In genomic region chr16:57121816-57122415, GRCm38 (mm10) we compare ENCODE assay signal across 8 mouse cellular contexts. TPM values are rescaled to one million over a fixed set of nuclear protein-coding genes. Genes with fewer than 3 reads are reported as not detected.
DNase-seq lines count a peak whose midpoint lies in the region; ATAC-seq and TF ChIP-seq lines count a peak whose summit lies in the region.

No protein-coding gene starts in this region.

- ATAC-seq in inflammation-experienced regulatory T-cells, adult 6 months: peak; percentile 1
- ATAC-seq in midbrain, embryonic 16.5 days: no peak

- no peak for TF ChIP-seq POLR2A in kidney, adult 2 months (IDR thresholded peaks at IDR 0.05; ENCODE audit: low read depth, low read length)
- no peak for TF ChIP-seq POLR2A in ES-Bruce4 (IDR thresholded peaks at IDR 0.05; ENCODE audit: insufficient read depth, low read length)

- under 1% methylated on average over 59 of the region's 59 CpGs for WGBS in kidney, adult 2 months
- under 1% methylated on average over 59 of the region's 59 CpGs for WGBS in midbrain, embryonic 16.5 days

- peak overlapping the region; percentile 75 for H3K4me3 ChIP-seq in kidney, adult 2 months (ENCODE audit: insufficient read depth, low read depth, low read length)
- H3K4me3 ChIP-seq in ES-Bruce4 (ENCODE audit: low read depth, low read length): peak overlapping the region; percentile 86
- peak overlapping the region; percentile 99 for H3K4me3 ChIP-seq in midbrain, embryonic 16.5 days (ENCODE audit: low read depth, low read length)

- no peak for DNase-seq in kidney, adult 2 months
- DNase-seq in kidney, adult 18-20 months: no peak
- peak; percentile 14 for DNase-seq in embryo, embryonic 11.5 days (ENCODE audit: low read depth, low spot score)
- DNase-seq in gastrocnemius, adult 8-10 months (ENCODE audit: low spot score in 2 of 2): no peak
- no peak for DNase-seq in layer of hippocampus, adult 18-20 months (ENCODE audit: low spot score in 2 of 2)

- H3K27me3 ChIP-seq in kidney, adult 2 months (replicated peaks; ENCODE audit: control insufficient read depth, insufficient read depth, low read length): no peaks in the 10 kb centered on the region
- no peaks in the 10 kb centered on the region for H3K27me3 ChIP-seq in ES-Bruce4 (ENCODE audit: control insufficient read depth, insufficient read depth, low read length, poor library complexity, severe bottlenecking)
- no peaks in the 10 kb centered on the region for H3K27me3 ChIP-seq in midbrain, embryonic 16.5 days (ENCODE audit: control insufficient read depth, insufficient read depth, low read depth, low read length)

- H3K4me1 ChIP-seq in kidney, adult 2 months (ENCODE audit: control insufficient read depth, insufficient read depth, low read length): peaks cover 11% of the 10 kb centered on the region
- H3K4me1 ChIP-seq in ES-Bruce4 (ENCODE audit: control insufficient read depth, insufficient read depth, low read length): no peaks in the 10 kb centered on the region
- peaks cover 19% of the 10 kb centered on the region for H3K4me1 ChIP-seq in midbrain, embryonic 16.5 days (ENCODE audit: control insufficient read depth, insufficient read depth, low read length)

- H3K9ac ChIP-seq in ES-Bruce4 (ENCODE audit: low read depth, poor library complexity, severe bottlenecking): peak overlapping the region; percentile 97
- H3K9ac ChIP-seq in midbrain, embryonic 16.5 days (ENCODE audit: low read depth, low read length): peak overlapping the region; percentile 99

- H3K27ac ChIP-seq in kidney, adult 2 months (ENCODE audit: insufficient read depth, low read depth, low read length): peak overlapping the region; percentile 71
- H3K27ac ChIP-seq in ES-Bruce4 (ENCODE audit: insufficient read depth, low read length): peak overlapping the region; percentile 24; the same call in 1 of the 2 replicates
- peak overlapping the region; percentile 99 for H3K27ac ChIP-seq in midbrain, embryonic 16.5 days (ENCODE audit: low read length)

- H3K4me2 ChIP-seq in midbrain, embryonic 16.5 days (ENCODE audit: low read length): peak overlapping the region; percentile 76

- H3K36me3 ChIP-seq in kidney, adult 2 months (ENCODE audit: control insufficient read depth, insufficient read depth, low read length): no peaks in the 10 kb centered on the region
- peaks cover 15% of the 10 kb centered on the region for H3K36me3 ChIP-seq in ES-Bruce4 (ENCODE audit: control insufficient read depth, insufficient read depth, low read length, poor library complexity, severe bottlenecking)
- no peaks in the 10 kb centered on the region for H3K36me3 ChIP-seq in midbrain, embryonic 16.5 days (ENCODE audit: control insufficient read depth, insufficient read depth, low read length)

- TF ChIP-seq CTCF in kidney, adult 2 months (conservative IDR thresholded peaks at IDR 0.05; ENCODE audit: insufficient read depth, insufficient read length, low read depth, low read length): no peak
- no peak for TF ChIP-seq CTCF in ES-Bruce4 (IDR thresholded peaks at IDR 0.05; ENCODE audit: low read depth, low read length)

- H3K9me3 ChIP-seq in ES-Bruce4 (replicated peaks; ENCODE audit: control insufficient read depth, insufficient read depth, low read length, poor library complexity, severe bottlenecking): no peaks in the 10 kb centered on the region
- H3K9me3 ChIP-seq in midbrain, embryonic 16.5 days (replicated peaks; ENCODE audit: control insufficient read depth, low read length, poor library complexity, severe bottlenecking): no peaks in the 10 kb centered on the region

- no peak for TF ChIP-seq EP300 in ES-Bruce4 (IDR thresholded peaks at IDR 0.05; ENCODE audit: insufficient read depth, low read depth, low read length)

RNA-seq across cellular contexts. Expression of gene Tomm70a, which starts 0.4 kb away (rescaled TPM):
- 10.6 and 12.5 TPM in 2 replicates for polyA plus RNA-seq in kidney, adult 2 months (2012; rRNA removed)
- 107 and 126 TPM in 2 replicates for polyA plus RNA-seq in ES-Bruce4 (2011; ENCODE audit: insufficient read depth, insufficient read length, low read depth, missing spikeins)
- polyA plus RNA-seq in inflammation-experienced regulatory T-cells, adult 6 months (2017; shearing (Covaris generic)): 10 to 100 TPM; 10.8 to 14.7 (median 11.7) TPM
- 63.0 and 66.3 TPM in 2 replicates for polyA plus RNA-seq in midbrain, embryonic 16.5 days (2015; fragmentation: Nextera tagmentation; extraction: Ambion mirVana)
- 10 to 100 TPM; 30.0 to 34.5 (median 32.2) TPM for total RNA-seq in gastrocnemius, adult 8-10 months (2022)
- total RNA-seq in layer of hippocampus, adult 18-20 months (2021): 10 to 100 TPM; 95.9 to 98.4 TPM

RNA-seq across cellular contexts. Expression of gene Nit2, which starts 45.2 kb away (rescaled TPM):
- polyA plus RNA-seq in kidney, adult 2 months (2012; rRNA removed): 75.3 and 83.7 TPM in 2 replicates
- polyA plus RNA-seq in ES-Bruce4 (2011; ENCODE audit: insufficient read depth, insufficient read length, low read depth, missing spikeins): 138 and 154 TPM in 2 replicates
- 10 to 100 TPM; 28.0 to 37.5 (median 37.5) TPM for polyA plus RNA-seq in inflammation-experienced regulatory T-cells, adult 6 months (2017; shearing (Covaris generic))
- polyA plus RNA-seq in midbrain, embryonic 16.5 days (2015; fragmentation: Nextera tagmentation; extraction: Ambion mirVana): 44.9 and 60.4 TPM in 2 replicates
- total RNA-seq in gastrocnemius, adult 8-10 months (2022): 10 to 100 TPM; 19.5 to 26.0 (median 22.4) TPM
- 10 to 100 TPM; 10.7 to 14.0 TPM for total RNA-seq in layer of hippocampus, adult 18-20 months (2021)

RNA-seq across cellular contexts. Expression of gene Tmem45a2, which starts 50.7 kb away (rescaled TPM):
- polyA plus RNA-seq in kidney, adult 2 months (2012; rRNA removed): not detected in 2 replicates
- not detected in 2 replicates for polyA plus RNA-seq in ES-Bruce4 (2011; ENCODE audit: insufficient read depth, insufficient read length, low read depth, missing spikeins)
- polyA plus RNA-seq in inflammation-experienced regulatory T-cells, adult 6 months (2017; shearing (Covaris generic)): not detected
- polyA plus RNA-seq in midbrain, embryonic 16.5 days (2015; fragmentation: Nextera tagmentation; extraction: Ambion mirVana): not detected in 2 replicates
- not detected for total RNA-seq in gastrocnemius, adult 8-10 months (2022)
- total RNA-seq in layer of hippocampus, adult 18-20 months (2021): not detected

Comparison
In these comparisons a context has a peak if more than half of its experiments do, and no peak if none do; other contexts are left out.
1. H3K27ac ChIP-seq: peak in every context shown above with its lines; median percentile 99 in midbrain, embryonic 16.5 days; 71 in kidney, adult 2 months; 24 in ES-Bruce4.